Mouse (Mus musculus) heart, postnatal 0 days (tissue): ENCODE data around the gene Sez6l. TPM values are rescaled to one million over a fixed set of nuclear protein-coding genes. Genes with fewer than 3 reads are reported as not detected.

Experiments
- ATAC-seq: fragments of 200-750 bp; cut with Nextera tagmentation; 2 replicates; pipeline ENCODE4 v1.8.0; 2017; ENCODE audit warnings: low read depth, moderate number of reproducible peaks, moderate library complexity; ENCODE audit not compliant: insufficient read depth
- DNase-seq: peaks from one replicate; pipeline ENCODE4 v3.0.0-alpha.2; 2016; ENCODE audit warnings: low spot score
- H3K27ac ChIP-seq: fragments of 300-500 bp; sonication (generic); 2 replicates; pipeline ENCODE4 v1.5.1; 2014; ENCODE audit warnings: low read depth, mild to moderate bottlenecking
- H3K27me3 ChIP-seq: fragments of 300-500 bp; sonication (generic); 2 replicates; pipeline ENCODE4 v1.6.1; 2014; ENCODE audit warnings: low read length, mixed read lengths; ENCODE audit not compliant: control insufficient read depth, insufficient read depth
- H3K36me3 ChIP-seq: fragments of 300-500 bp; sonication (generic); replicated peaks from 2 replicates; pipeline ENCODE4 v1.6.1; 2014; ENCODE audit warnings: low read length, mixed read lengths; ENCODE audit not compliant: control insufficient read depth, insufficient read depth
- H3K4me1 ChIP-seq: fragments of 300-500 bp; sonication (generic); 2 replicates; pipeline ENCODE4 v1.6.1; 2014; ENCODE audit warnings: antibody characterized with exemption; ENCODE audit not compliant: control insufficient read depth, insufficient read depth
- H3K4me2 ChIP-seq: fragments of 300-500 bp; sonication (generic); 2 replicates; pipeline ENCODE4 v1.6.1; 2014; ENCODE audit warnings: low read depth, mild to moderate bottlenecking, low read length, moderate library complexity
- H3K4me3 ChIP-seq: fragments of 300-500 bp; sonication (generic); 2 replicates; pipeline ENCODE4 v1.5.1; 2014; ENCODE audit warnings: low read depth, low read length
- H3K9ac ChIP-seq: fragments of 300-500 bp; sonication (generic); replicated peaks from 2 replicates; pipeline ENCODE4 v1.6.1; 2014; ENCODE audit warnings: low read depth, low read length, mixed read lengths
- H3K9me3 ChIP-seq: fragments of 300-500 bp; sonication (generic); replicated peaks from 2 replicates; pipeline ENCODE4 v1.6.1; 2016; ENCODE audit warnings: low read length; ENCODE audit not compliant: control insufficient read depth
- CTCF ChIP-seq: IDR thresholded peaks from 2 replicates; pipeline ENCODE4 v1.5.1; 2016; ENCODE audit warnings: antibody characterized with exemption, control low read depth, low read depth
- EP300 ChIP-seq: IDR thresholded peaks from 2 replicates; pipeline ENCODE4 v1.6.1; 2016; ENCODE audit warnings: antibody characterized with exemption, low read depth
- WGBS: fragments of 180-500 bp; shearing (Covaris S2); extraction: QIAGEN DNeasy Blood & Tissue Kit; methylation state at CpG from one replicate; pipeline ENCODE4 v1.1.7; 2014; 5-methylcytosine and 5-hydroxymethylcytosine counted together
- polyA plus RNA-seq: library from polyadenylated mRNA; unstranded; fragments of >200 nt; fragmentation: Nextera tagmentation; extraction: Ambion mirVana; gene quantifications from 2 replicates; pipeline ENCODE4 v1.2.1, GENCODE M21; 2015
- total RNA-seq: library from RNA; depleted of rRNA; stranded (reverse); fragments of >200 nt; gene quantifications from 2 replicates; pipeline ENCODE4 v1.2.3, GENCODE M21; 2014; ENCODE audit warnings: low replicate concordance

Sez6l gene
- total and polyA plus RNA-seq, 2 experiments from 2014 or later = 0.10 TPM; not detected in 1

DNA sequence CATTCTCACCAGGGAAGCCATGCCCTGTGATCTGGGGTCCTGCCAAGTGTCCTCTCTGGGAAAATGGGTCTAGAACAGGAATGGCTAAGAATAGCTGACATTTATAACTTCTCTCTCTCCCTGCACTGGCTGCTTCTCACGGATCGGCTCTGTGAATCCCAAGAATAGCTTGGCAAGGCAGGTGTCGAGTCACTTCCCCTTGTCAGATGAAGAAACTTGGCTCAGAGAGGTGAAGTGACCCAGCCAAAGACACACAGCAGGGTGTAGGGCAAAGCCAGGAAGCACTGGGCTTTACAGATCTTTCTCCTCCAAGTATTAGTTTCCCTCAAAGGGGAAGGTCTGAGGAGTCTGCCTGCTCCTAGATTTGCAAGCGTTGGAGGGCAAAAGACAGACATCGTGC, 44.1 kb downstream of the Sez6l start:
- no peak overlapping the region for H3K4me2 ChIP-seq
- WGBS = 35% methylated on average over 5 of the region's 5 CpGs
- H3K36me3 ChIP-seq = no peaks in the 10 kb centered on the region
- no peak for DNase-seq
- peaks cover 59% of the 10 kb centered on the region for H3K27me3 ChIP-seq
- ATAC-seq = no peak
- H3K27ac ChIP-seq = no peak overlapping the region
- H3K9ac ChIP-seq = no peak overlapping the region
- H3K9me3 ChIP-seq = 0 out of 2 replicates have a peak, but pooled peaks cover 7% of the 10 kb centered on the region
- no peak for TF ChIP-seq EP300
- TF ChIP-seq CTCF = no peak
- H3K4me3 ChIP-seq = no peak overlapping the region
- H3K4me1 ChIP-seq = no peaks in the 10 kb centered on the region

- ATAC-seq (no peak), DNase-seq (no peak)
- TF ChIP-seq CTCF (peak; percentile 24), EP300 (no peak)
- Histone ChIP-seq H3K4me2 (no peak overlapping the region), H3K4me1 (no peaks in the 10 kb centered on the region), H3K9ac (no peak overlapping the region), H3K9me3 (0 out of 2 replicates have a peak, but pooled peaks cover 7% of the 10 kb centered on the region), H3K27ac (no peak overlapping the region), H3K4me3 (no peak overlapping the region), H3K27me3 (peaks cover 57% of the 10 kb centered on the region), H3K36me3 (no peaks in the 10 kb centered on the region)
- WGBS = 64% methylated on average over 8 of the region's 8 CpGs
These were observed 44.8 kb downstream of the Sez6l start for GRCm38 (mm10) chr5:112532210-112532609.

GRCm38 (mm10) chr5:112531111-112531510, 45.9 kb downstream of the Sez6l start:
- Histone ChIP-seq H3K4me3 (no peak overlapping the region), H3K9ac (no peak overlapping the region), H3K27me3 (peaks cover 51% of the 10 kb centered on the region), H3K27ac (no peak overlapping the region), H3K4me2 (no peak overlapping the region), H3K4me1 (no peaks in the 10 kb centered on the region), H3K9me3 (0 out of 2 replicates have a peak, but pooled peaks cover 7% of the 10 kb centered on the region), H3K36me3 (no peaks in the 10 kb centered on the region)
- 69% methylated on average over 8 of the region's 8 CpGs for WGBS
- DNase-seq (no peak), ATAC-seq (no peak)
- TF ChIP-seq EP300 (no peak), CTCF (no peak)

GRCm38 (mm10) chr5:112526936-112527335, 50.0 kb downstream of the Sez6l start:
- no peak overlapping the region for H3K27ac ChIP-seq
- H3K4me1 ChIP-seq = no peaks in the 10 kb centered on the region
- TF ChIP-seq CTCF (no peak), EP300 (no peak)
- no peaks in the 10 kb centered on the region for H3K36me3 ChIP-seq
- no peak overlapping the region for H3K4me2 ChIP-seq
- H3K27me3 ChIP-seq = peaks cover 31% of the 10 kb centered on the region; the same call in 1 of the 2 replicates
- H3K4me3 ChIP-seq = no peak overlapping the region
- ATAC-seq (no peak), DNase-seq (no peak)
- H3K9me3 ChIP-seq = no peaks in the 10 kb centered on the region
- WGBS = 75% methylated on average over 19 of the region's 19 CpGs
- H3K9ac ChIP-seq = no peak overlapping the region

- Histone ChIP-seq H3K9me3 (no peaks in the 10 kb centered on the region), H3K4me1 (no peaks in the 10 kb centered on the region), H3K27me3 (peaks cover 36% of the 10 kb centered on the region), H3K9ac (no peak overlapping the region), H3K27ac (no peak overlapping the region), H3K36me3 (no peaks in the 10 kb centered on the region), H3K4me2 (no peak overlapping the region), H3K4me3 (no peak overlapping the region)
- no peak for TF ChIP-seq EP300
- no peak for TF ChIP-seq CTCF
- no peak for DNase-seq
- ATAC-seq = no peak
- 49% methylated on average over 7 of the region's 7 CpGs for WGBS
These were observed 50.5 kb downstream of the Sez6l start for GRCm38 (mm10) chr5:112526435-112526834.

GRCm38 (mm10) chr5:112525980-112526379, 51.0 kb downstream of the Sez6l start:
- TF ChIP-seq EP300 = no peak
- TF ChIP-seq CTCF = no peak
- no peak for DNase-seq
- H3K36me3 ChIP-seq = no peaks in the 10 kb centered on the region
- H3K27me3 ChIP-seq = peaks cover 38% of the 10 kb centered on the region
- WGBS = 60% methylated on average over 3 of the region's 3 CpGs
- H3K4me3 ChIP-seq = no peak overlapping the region
- no peaks in the 10 kb centered on the region for H3K4me1 ChIP-seq
- ATAC-seq = no peak
- no peak overlapping the region for H3K9ac ChIP-seq
- H3K9me3 ChIP-seq = no peaks in the 10 kb centered on the region
- H3K27ac ChIP-seq = no peak overlapping the region
- H3K4me2 ChIP-seq = no peak overlapping the region
